Mouse (Mus musculus) liver, adult 2 months (tissue): ENCODE measurements at regions not wholly inside any gene's neighbourhood (a gene's known extent, or its start where the extent isn't known, plus 50 kb on each side); places are given as distances from the start of the nearest gene placed in this dataset.

Experiments
- DNase-seq: peaks from one replicate; pipeline ENCODE4 v3.0.0-alpha.2; 2011; ENCODE audit warnings: low read depth, low spot score; ENCODE audit errors: extremely low read depth
- H3K27ac ChIP-seq: fragments of 200-500 bp; replicated peaks from 2 replicates; pipeline ENCODE4 v1.5.1; 2012; ENCODE audit warnings: low read depth, mild to moderate bottlenecking, control low read depth, inconsistent platforms, low read length; ENCODE audit not compliant: insufficient read depth
- H3K27me3 ChIP-seq: fragments of 200-500 bp; 2 replicates; pipeline ENCODE4 v1.6.1; 2012; ENCODE audit warnings: mild to moderate bottlenecking, moderate library complexity, low read length, inconsistent platforms; ENCODE audit not compliant: control insufficient read depth, insufficient read depth
- H3K36me3 ChIP-seq: fragments of 200-500 bp; 2 replicates; pipeline ENCODE4 v1.6.1; 2012; ENCODE audit warnings: low read length, inconsistent platforms; ENCODE audit not compliant: control insufficient read depth, insufficient read depth
- H3K4me1 ChIP-seq: fragments of 200-500 bp; 2 replicates; pipeline ENCODE4 v1.6.1; 2011; ENCODE audit warnings: low read length; ENCODE audit not compliant: control insufficient read depth, insufficient read depth
- H3K4me3 ChIP-seq: fragments of 200-500 bp; 2 replicates; pipeline ENCODE4 v1.5.1; 2011; ENCODE audit warnings: low read depth, mild to moderate bottlenecking, control low read depth, low read length, moderate library complexity; ENCODE audit not compliant: insufficient read depth
- H3K79me2 ChIP-seq: fragments of 200-500 bp; 2 replicates; pipeline ENCODE4 v1.6.1; 2012; ENCODE audit warnings: inconsistent platforms, mild to moderate bottlenecking, low read length, moderate library complexity; ENCODE audit not compliant: control insufficient read depth, insufficient read depth
- H3K9ac ChIP-seq: fragments of 200-500 bp; 2 replicates; pipeline ENCODE4 v1.6.1; 2012; ENCODE audit warnings: low read depth, mild to moderate bottlenecking, control low read depth, inconsistent platforms, low read length
- CTCF ChIP-seq: fragments of 200-500 bp; IDR thresholded peaks from 2 replicates; pipeline ENCODE4 v1.5.1; 2011; ENCODE audit warnings: low read depth, low read length, control low read depth
- POLR2A ChIP-seq: fragments of 200-500 bp; IDR thresholded peaks from 2 replicates; pipeline ENCODE4 v1.6.1; 2011; ENCODE audit warnings: low read length, control low read depth; ENCODE audit not compliant: insufficient read depth; ENCODE audit errors: extremely low read depth
- WGBS: fragments of 180-500 bp; shearing (Covaris S2); methylation state at CpG from one replicate; pipeline ENCODE4 v1.1.7; 2018; 5-methylcytosine and 5-hydroxymethylcytosine counted together

DNA sequence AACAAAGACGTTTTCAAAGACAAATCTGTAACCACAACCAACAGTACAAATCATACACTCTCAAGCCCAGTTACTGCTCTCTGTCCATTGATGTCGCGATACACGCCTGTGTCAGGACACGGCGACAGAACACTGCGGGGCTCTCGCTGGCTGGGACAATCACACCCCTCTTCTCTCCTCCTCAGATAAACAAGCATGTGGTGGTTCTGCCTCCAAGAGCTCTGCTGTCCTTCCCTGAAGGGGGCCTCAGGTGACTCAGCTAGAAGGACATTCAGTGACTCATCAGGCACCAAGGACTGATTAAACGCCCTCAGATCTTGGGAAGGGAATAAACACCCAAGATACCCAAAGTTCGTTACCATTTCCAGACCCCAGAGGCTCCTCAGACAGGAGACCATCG lies 74.3 kb upstream of the Il12b start:
- no peaks in the 10 kb centered on the region for H3K79me2 ChIP-seq
- H3K4me3 ChIP-seq = no peak overlapping the region
- WGBS = 82% methylated on average over 11 of the region's 11 CpGs
- no peak overlapping the region for H3K9ac ChIP-seq
- H3K27me3 ChIP-seq = peaks cover 3% of the 10 kb centered on the region; the same call in 1 of the 2 replicates
- no peak overlapping the region for H3K27ac ChIP-seq
- TF ChIP-seq POLR2A = no peak
- TF ChIP-seq CTCF = no peak
- H3K4me1 ChIP-seq = no peaks in the 10 kb centered on the region
- no peak for DNase-seq
- H3K36me3 ChIP-seq = no peaks in the 10 kb centered on the region

DNA sequence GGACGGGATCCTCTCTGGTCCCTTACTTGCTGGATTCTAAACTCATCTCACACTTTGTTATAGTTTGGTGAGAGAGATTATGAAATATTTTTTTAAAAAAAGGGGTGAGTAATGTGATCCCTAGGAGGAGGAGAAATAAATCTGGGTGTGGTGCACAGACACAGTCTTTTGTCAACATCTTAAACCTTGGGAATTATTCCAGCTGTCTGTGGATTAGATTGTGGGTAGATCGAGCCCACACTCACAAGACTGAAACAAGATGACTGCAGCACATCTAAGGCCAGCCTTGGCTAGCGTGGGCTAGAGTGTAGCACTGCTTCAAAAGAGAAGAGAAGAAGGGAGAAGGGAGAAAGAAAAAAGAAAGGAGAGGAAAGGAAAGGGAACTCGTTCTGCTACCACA lies 70.4 kb upstream of the Il12b start:
- H3K27ac ChIP-seq = no peak overlapping the region
- no peaks in the 10 kb centered on the region for H3K36me3 ChIP-seq
- no peak overlapping the region for H3K9ac ChIP-seq
- no peak overlapping the region for H3K4me3 ChIP-seq
- H3K79me2 ChIP-seq = no peaks in the 10 kb centered on the region
- peaks cover 3% of the 10 kb centered on the region; the same call in 1 of the 2 replicates for H3K27me3 ChIP-seq
- H3K4me1 ChIP-seq = no peaks in the 10 kb centered on the region
- 73% methylated on average over 4 of the region's 4 CpGs for WGBS
- no peak for DNase-seq
- no peak for TF ChIP-seq CTCF

DNA sequence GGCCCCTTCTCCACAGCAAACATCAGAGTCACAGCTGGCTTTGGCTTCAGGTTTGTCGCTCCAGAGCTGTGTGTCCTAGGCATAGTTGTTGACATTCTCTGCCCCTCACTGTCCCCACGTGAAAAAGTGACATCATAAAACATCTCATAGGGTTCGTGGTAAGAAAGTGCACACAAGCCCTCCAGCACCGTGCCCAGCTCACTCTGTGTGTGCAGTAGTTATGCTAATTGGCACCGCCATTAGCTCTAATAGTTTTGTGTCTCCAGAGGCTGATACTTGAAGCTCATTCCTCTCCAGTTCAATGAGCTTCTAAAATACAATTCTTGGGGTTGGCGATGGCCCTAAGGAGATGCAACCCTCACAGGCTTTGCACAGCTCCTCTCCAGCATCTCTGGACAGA lies 69.4 kb upstream of the Il12b start:
- peaks cover 3% of the 10 kb centered on the region; the same call in 1 of the 2 replicates for H3K27me3 ChIP-seq
- no peak overlapping the region for H3K9ac ChIP-seq
- no peaks in the 10 kb centered on the region for H3K36me3 ChIP-seq
- no peaks in the 10 kb centered on the region for H3K4me1 ChIP-seq
- no peak overlapping the region for H3K4me3 ChIP-seq
- WGBS = 65% methylated on average over 6 of the region's 6 CpGs
- TF ChIP-seq CTCF = no peak
- no peak for TF ChIP-seq POLR2A
- no peak overlapping the region for H3K27ac ChIP-seq
- H3K79me2 ChIP-seq = no peaks in the 10 kb centered on the region
- DNase-seq = no peak

DNA sequence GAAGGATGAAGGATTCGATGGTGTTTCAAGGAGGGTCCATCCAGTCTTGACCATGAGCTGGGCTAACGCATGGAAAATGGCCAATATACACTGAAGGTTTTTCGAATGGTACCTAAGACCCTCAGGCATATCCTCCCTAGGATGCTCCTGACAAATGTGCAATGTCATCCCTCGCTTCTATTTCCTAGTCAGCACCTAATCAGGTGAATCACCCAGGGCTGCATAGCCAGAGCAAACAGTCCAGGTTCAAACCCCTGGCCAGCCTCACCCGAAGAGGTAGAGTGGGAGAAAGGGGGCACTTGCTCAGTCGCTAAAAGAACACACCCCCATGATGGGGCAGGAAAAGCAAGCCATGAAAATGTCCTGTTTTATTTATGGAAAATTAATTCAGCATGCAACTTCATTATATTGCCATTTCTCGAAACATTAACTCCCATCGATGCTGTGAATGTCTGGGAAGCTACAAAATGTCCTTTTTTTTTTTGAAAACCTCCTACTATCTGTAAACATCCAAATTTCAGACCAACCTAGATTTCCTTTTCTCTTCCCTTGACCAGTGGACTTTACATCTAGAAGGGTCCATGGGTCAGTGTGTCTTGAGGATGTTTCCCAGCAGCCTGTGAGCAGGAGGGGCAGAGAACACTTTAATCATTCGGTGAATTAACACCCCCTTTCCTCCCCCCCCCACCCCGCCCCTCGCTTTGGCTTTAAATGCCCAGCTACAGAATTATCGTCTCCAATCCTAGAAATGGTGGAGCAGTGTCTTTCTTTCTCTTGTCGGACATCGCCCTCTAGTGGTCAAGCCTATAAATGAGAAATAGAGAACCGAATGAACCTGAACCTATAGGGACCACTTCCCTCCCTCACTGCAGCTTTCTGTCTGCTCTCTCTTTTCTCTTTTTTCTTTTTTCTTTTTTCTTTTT lies 68.8 kb upstream of the Il12b start:
- Histone ChIP-seq H3K79me2 (no peaks in the 10 kb centered on the region), H3K27ac (no peak overlapping the region), H3K4me3 (no peak overlapping the region), H3K27me3 (no peaks in the 10 kb centered on the region; the same call in 1 of the 2 replicates), H3K4me1 (no peaks in the 10 kb centered on the region), H3K9ac (no peak overlapping the region), H3K36me3 (no peaks in the 10 kb centered on the region)
- WGBS = 37% methylated on average over 15 of the region's 15 CpGs
- DNase-seq = peak; percentile 29
- peak; percentile 54 for TF ChIP-seq CTCF
- no peak for TF ChIP-seq POLR2A

DNA sequence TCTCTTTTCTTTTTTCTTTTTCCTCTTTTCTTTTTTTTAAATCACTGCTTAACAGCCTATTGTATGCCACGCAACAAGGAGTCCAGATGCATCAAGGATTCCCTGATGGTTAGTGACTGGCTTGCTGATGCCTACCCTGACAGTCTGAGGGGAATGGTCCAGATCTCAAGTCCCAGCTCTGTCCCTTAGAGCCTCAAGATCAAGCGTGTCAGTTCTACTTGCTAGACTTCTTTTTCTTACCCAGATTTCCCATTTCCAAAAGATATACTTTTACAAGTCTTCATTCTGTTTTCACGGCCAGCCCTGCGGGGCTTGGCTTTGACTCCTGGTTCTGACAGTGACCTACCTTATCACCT lies 68.1 kb upstream of the Il12b start:
- no peak for DNase-seq
- no peak overlapping the region for H3K9ac ChIP-seq
- H3K27me3 ChIP-seq = no peaks in the 10 kb centered on the region; the same call in 1 of the 2 replicates
- H3K4me1 ChIP-seq = no peaks in the 10 kb centered on the region
- no peaks in the 10 kb centered on the region for H3K79me2 ChIP-seq
- 61% methylated on average over 4 of the region's 4 CpGs for WGBS
- no peak overlapping the region for H3K4me3 ChIP-seq
- no peaks in the 10 kb centered on the region for H3K36me3 ChIP-seq
- H3K27ac ChIP-seq = no peak overlapping the region
- no peak for TF ChIP-seq CTCF
- TF ChIP-seq POLR2A = no peak

DNA sequence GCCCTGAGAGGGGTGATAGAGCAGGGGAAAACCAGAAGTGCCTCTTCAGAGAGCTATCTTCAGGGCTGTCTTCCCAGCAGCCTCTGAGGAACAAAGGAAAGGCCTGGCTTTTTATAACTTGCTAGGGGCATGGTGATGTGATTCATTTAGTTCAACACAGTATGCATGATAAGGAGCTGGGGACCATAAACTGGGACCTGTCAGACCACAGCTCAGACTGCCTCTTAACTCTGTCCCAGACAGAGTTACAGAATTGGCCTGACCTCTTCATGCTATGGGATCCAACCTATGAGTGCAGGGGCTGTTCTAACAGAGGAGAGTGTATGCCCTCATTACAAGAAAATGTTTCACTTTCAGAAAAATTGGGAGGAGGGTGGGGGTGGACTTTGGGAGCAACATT lies 59.3 kb upstream of the Il12b start:
- H3K27ac ChIP-seq = no peak overlapping the region
- no peaks in the 10 kb centered on the region for H3K27me3 ChIP-seq
- no peak overlapping the region for H3K9ac ChIP-seq
- no peaks in the 10 kb centered on the region for H3K36me3 ChIP-seq
- no peaks in the 10 kb centered on the region for H3K79me2 ChIP-seq
- no peak for DNase-seq
- no peak for TF ChIP-seq POLR2A
- TF ChIP-seq CTCF = no peak
- H3K4me3 ChIP-seq = no peak overlapping the region
- H3K4me1 ChIP-seq = no peaks in the 10 kb centered on the region
